Comparison of ENCODE assay signal across 17 mouse cellular contexts in the genomic region with DNA sequence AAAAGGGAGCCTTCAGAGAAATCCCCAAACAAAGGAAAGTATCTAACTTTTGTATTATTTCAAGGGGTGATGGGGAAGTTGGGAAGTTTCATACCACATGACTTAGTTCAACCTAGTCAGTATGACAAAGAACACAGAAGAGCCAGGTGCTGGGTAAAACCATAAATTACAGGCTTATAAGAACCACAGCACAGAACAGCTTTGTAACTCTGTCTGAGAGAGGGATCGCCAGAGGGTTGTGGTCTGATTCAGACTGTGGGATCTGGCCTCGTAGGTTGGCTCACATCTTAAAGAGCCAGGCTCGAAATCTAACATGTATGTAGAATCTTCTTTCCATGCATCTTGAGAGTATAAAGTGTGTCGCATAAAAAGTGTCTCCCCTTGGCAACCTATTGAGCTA.
"Had no signal": no experiment of that assay in that cellular context is flagged by ENCODE, and none has a peak within 500 bp of the region (broad histone marks: within the 10 kb centered on the region; RNA-seq: fewer than 3 reads in every experiment).

No protein-coding gene starts in this region.

- H3K9ac ChIP-seq: limb, embryonic 13.5 days; liver, embryonic 15.5 days; midbrain, embryonic 12.5 days; neural tube, embryonic 15.5 days had no signal

- DNase-seq: kidney, adult 9 months; kidney, postnatal 10 days; kidney, postnatal 4 days; lung, adult 2 months; lung, postnatal 4 days; right cerebral cortex, postnatal 4 days; spleen, adult 18-20 months; thymus, adult 18-20 months; thymus, postnatal 14 days had no signal

- H3K9me3 ChIP-seq: limb, embryonic 13.5 days; liver, embryonic 15.5 days; midbrain, embryonic 12.5 days; neural tube, embryonic 15.5 days had no signal

- H3K27me3 ChIP-seq: limb, embryonic 13.5 days; liver, embryonic 15.5 days; midbrain, embryonic 12.5 days; neural tube, embryonic 15.5 days had no signal

- H3K4me1 ChIP-seq: limb, embryonic 13.5 days; liver, embryonic 15.5 days; midbrain, embryonic 12.5 days; neural tube, embryonic 15.5 days had no signal

- H3K4me2 ChIP-seq: limb, embryonic 13.5 days; liver, embryonic 11.5 days; liver, embryonic 15.5 days; midbrain, embryonic 12.5 days; neural tube, embryonic 15.5 days had no signal

- H3K27ac ChIP-seq: layer of hippocampus, adult 2 months; limb, embryonic 13.5 days; liver, embryonic 15.5 days; midbrain, embryonic 12.5 days; neural tube, embryonic 15.5 days had no signal

- H3K36me3 ChIP-seq: limb, embryonic 13.5 days; liver, embryonic 15.5 days; midbrain, embryonic 12.5 days; neural tube, embryonic 15.5 days had no signal

- H3K4me3 ChIP-seq: layer of hippocampus, adult 2 months; limb, embryonic 13.5 days; liver, embryonic 15.5 days; midbrain, embryonic 12.5 days; neural tube, embryonic 15.5 days had no signal

- ATAC-seq: lung, postnatal 0 days; midbrain, embryonic 16.5 days had no signal
